Mouse (Mus musculus) thymus, postnatal 14 days (tissue): ENCODE measurements around the gene Stk4.
A peak's percentile ranks its signal among the peaks of the same experiment; 100 is the strongest.
"Not testable (repeated sequence)": the region's sequence is repeated elsewhere in the genome, so short reads cannot be mapped to it uniquely, and the experiment has no call there.

Experiments
- DNase-seq: peaks from one replicate; pipeline ENCODE4 v3.0.0; 2021

Stk4 gene

GRCm38 (mm10) chr2:164070142-164070764, at the start of gene Stk4:
TSS of gene Stk4 (plus strand) at chr2:164070322.
- peak; percentile 72 for DNase-seq

DNA sequence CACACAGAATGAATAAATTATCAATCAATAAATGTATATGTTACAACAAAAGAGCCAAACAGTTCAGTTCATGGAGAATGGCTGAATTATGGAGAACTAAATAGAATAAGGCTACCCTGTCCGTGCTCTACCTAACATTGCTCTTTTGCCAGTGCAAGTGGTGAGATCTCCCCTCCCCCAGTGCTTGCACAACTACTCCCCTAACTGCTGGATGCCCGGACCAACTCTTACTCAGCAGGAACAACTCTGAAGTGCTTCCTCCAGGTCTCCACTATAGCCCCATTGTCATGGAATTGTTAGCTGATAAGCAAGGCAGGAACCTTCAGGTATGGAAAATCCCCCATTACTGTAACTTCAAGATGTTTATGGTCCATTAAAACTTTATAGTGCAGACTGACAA, 48.0 kb upstream of the Stk4 start:
- no peak for DNase-seq

- DNase-seq, result no peak
These were observed 45.0 kb upstream of the Stk4 start, which contains the start of gene Pabpc1l for GRCm38 (mm10) chr2:164025150-164025549. TSS of gene Pabpc1l (plus strand) at chr2:164025450.

DNA sequence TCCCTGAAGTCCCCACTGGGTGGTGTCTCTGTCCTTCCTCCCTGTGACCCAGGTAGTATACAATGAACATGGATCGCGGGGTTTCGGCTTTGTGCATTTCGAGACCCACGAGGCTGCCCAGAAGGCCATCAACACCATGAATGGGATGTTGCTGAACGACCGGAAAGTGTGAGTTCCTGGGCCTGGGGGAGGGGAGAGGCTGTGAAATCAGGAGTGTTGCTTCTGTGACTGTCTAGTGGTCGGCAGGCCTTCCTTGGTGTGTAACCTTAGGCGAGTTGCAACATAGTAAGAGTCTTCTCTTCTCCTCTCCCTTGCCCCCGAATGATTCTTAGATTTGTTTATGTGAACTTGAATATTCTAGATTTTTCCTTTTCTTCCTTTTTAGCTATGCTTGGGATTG, 39.0 kb upstream of the Stk4 start:
- DNase-seq, result no peak

DNA sequence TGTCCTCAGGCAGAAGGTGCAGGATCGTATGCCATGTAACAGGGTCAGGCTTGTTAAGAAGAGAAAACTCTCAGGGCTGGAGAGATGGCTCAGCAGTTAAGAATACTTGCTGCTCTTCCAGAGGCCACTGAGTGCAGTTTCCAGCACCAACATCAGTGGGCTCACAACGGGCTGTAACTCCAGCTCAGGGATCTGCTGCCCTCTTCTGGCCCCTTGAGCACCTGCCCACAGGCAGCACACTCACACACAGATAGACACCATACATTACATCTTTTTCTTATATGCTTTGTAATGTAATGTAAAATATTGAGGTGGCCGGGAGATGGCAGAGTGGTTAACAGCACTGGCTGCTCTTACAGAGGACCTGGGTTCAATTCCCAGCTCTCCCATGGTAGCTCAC, 37.1 kb upstream of the Stk4 start:
- no peak for DNase-seq

DNA sequence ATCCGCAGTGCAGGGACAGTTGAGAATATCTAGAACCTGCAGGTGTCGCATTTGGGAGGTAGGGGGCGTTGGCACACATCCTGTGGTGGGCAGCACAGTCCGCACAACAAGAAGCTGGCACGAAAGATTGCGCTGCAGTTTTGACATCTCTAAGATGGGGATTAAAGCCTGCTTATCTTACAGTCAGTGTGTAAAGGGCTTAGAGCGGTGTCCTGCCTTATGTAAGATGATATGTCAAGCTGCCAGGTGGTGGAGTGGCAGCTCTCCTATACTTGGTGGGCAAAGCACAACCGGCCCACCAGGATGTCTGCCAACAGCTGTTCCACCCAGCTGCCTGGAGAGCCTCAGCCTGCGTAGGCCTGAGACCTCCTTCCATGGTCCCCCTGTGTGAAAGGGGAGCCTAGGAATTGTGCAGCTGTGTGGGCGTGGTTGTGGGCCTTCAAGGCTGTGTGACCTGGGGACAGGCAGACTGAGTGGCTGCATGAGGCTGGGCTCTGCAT, 33.6 kb upstream of the Stk4 start:
- DNase-seq, result peak; percentile 58

DNA sequence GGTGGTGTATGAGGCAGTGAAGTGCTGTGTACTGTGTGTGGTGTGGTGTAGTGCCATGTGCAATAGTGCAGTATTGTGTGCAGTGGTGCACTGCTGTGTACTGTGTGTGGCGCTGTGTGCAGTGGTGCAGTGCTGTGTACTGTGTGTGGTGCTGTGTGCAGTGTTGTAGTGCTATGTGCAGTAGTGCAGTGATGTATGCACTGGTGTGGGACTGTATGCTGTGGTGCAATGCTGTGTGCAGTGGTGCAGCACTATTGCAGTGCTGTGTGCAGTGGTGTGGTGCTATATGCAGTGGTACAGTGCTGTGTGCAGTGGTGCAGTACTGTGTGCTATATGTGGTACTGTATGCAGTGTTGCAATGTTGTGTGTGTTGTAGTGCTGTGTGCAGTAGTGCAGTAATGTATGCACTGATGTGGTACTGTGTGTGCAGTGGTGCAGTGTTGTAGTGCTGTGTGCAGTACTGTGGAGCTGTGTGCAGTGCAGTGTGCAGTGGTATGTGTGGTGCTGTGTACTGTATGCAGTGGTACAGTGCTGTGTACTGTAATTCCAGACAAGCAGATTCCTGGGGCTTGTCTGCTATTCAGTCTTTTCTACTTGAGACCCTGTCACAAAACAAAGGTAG, 31.6 kb upstream of the Stk4 start:
- no peak for DNase-seq

DNA sequence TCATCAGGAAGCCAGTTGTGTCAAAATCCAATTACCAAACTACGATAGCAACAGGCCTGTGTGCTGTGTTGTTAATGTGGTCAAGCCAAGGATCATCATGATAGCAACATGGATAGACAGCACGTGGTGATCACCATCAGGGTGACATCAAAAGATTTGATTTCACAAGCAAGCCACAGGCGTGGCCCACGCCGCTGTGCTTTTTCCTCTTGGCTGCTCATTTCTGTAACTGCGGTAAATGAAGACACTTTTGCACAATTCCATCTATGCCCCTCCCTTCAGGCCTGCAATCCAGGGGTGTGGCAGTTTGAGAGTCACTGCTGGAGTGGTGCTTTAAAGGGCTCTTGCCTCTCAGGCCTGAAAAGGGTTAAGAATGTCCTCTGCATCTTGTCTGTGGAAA, 29.2 kb upstream of the Stk4 start:
- DNase-seq, result no peak

DNA sequence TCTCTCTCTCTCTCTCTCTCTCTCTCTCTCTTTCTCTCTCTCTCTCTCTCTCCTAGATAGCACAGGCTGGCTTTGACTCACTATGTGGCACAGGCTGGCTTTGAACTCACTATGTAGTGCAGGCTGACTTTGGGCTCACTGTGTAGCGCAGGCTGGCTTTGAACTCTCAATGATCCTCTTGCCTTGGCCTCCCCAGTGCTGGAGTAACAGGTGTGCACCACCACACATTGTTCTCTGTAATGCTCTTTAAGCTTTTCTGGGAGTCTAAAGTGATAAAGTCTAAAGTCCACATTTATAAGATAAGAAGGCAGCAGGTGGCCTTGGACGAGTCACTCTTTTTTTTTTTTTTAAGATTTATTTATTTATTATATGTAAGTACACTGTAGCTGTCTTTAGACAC, 28.6 kb upstream of the Stk4 start:
- no peak for DNase-seq

- DNase-seq, result peak; percentile 55
These were observed 22.9 kb upstream of the Stk4 start for GRCm38 (mm10) chr2:164047197-164047690.

DNA sequence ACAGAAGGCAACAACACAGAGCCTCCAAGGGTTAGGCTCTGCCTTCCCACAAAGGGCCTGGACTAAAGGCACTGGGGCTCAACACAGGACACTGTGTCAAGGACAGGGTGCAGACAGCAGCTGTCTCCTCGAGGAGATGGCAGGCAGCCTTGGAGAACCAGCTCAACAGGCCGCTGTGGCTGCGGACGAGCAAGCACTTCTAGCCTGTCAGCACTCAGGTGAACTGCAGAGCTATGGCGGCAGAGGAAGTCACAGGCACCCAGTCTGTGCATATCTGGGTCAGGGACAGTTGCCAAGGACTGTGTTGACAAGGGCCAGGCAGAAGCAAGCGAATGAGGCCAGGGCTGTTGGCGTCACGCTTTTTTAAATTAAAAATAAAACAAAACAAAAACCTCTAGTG, 16.4 kb upstream of the Stk4 start:
- peak; percentile 53 for DNase-seq

DNA sequence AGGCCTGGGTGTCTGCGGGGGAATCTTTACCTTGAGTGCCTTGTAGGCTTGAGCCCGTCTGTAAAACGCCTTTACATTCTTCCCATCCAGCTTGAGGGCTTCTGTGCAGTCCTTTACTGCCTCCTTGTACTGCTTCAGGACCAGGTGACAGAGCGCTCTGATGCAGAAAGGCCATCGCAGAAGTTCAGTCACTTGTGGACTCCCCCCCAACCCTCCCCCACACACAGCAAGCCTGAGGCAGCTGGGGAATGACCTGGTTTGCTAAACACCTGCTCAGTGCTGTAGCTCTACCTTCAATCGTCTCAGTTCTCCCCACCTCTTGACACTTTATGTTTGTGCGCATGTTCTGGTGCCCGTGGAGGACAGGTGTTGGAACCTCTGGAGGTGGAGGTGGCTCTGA, 15.5 kb upstream of the Stk4 start:
- peak; percentile 53 for DNase-seq

DNA sequence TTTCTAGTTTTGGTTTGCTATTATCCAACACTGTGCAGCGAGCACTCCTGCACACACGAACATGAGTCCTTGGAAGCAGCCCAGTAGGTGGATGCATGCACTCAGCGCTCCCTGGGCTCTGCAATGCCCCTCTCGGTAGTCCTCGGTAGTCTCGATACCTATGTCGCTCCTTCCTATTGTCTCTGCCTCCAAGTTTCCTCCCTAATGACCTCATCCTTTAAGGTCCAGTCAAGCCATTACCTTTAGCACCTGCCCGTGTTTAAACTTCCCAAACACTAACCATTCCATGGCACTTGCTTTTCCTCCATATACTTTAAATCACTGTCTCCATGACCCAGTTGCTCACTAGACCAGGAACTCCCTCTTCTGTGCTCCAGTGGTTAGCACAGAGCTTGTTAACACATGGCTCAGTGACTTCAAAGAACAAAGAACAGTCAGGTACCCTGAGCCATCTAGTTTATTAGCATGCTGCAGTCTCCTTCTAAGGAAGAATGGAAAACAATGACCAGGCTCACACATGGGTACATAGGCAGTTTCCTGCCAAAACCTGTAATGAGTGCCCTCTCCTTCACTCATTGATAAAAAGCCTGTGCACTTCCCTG, 10.4 kb upstream of the Stk4 start:
- no peak for DNase-seq

DNA sequence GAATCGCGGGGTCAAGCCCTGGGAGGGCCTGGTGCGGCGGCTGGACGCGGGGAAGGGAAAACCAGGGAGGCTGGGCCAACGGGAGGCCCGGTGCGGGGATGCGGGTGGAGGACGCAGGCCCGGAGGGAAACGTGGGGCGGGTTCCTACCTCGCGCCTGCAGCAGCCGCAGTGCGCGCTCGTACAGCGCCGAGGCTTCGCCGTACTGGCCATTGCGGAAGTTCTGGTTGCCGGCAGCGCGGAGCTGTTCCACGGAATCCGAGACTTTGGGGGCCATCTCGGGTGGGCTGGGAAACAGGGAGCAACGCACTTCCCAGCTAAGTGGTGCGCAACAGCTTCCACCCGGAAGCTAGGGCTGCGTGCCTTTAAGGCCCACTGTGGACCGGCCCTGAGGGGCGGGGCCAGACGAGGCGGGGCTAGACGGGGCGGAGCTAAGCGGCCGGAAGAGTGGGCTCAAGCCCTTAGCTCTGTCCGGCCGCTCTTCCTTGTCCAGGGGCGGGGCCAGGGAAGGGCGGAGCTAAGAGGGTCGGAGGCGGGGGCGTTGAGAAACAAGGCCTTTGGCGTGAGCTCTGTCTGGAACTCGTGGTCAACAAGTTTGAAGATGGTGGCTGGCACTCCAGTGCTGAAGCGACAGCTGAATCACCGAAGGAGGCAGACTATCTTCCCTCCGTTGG, 779 bp downstream of the Stk4 start, which contains the start of gene Tomm34:
Gene Tomm34 (minus strand): TSS at position 405 of the 672 bp plus-strand sequence.
- peak; percentile 90 for DNase-seq

DNA sequence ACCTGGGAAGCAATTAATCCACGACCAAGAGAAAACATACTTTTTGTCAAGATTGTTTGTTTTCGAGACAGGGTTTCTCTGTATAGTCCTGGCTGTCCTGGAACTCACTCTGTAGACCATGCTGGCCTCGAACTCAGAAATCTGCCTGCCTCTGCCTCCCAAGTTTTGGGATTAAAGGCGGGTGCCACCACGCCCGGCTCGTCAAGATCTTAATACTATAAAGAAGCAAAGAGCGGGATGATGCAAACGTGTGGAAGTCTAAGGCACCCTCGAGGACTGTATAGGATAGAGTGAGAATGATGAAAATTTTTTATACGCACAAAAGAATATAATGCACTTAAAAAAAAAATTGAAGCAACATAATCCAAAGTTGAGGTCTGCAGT, 1.3 kb downstream of the Stk4 start:
- DNase-seq, result not testable (repeated sequence)

DNA sequence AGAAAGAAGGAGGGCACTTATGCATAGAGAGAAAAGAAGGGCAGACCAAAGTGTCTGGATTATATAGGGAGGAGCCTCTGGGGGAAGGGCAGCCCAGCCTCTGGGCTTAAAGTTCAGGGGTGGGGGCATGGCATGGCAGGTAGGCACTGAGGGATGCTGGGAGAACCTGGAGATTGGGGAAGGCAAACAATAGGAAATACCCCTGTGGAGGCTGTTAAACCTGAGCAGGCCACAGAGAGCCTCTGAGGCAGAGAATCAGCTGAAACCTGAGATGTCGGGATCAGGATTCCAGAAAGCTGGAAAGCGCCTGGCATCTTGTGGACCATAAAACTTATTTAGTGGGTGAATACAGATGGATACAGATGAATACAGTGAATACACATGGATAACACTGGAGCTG, 2.0 kb downstream of the Stk4 start:
- DNase-seq, result no peak

- no peak for DNase-seq
These were observed 3.0 kb downstream of the Stk4 start for GRCm38 (mm10) chr2:164073120-164073519.

GRCm38 (mm10) chr2:164073918-164074578, 3.9 kb downstream of the Stk4 start:
- peak; percentile 99 for DNase-seq

- DNase-seq, result peak; percentile 66
These were observed 5.0 kb downstream of the Stk4 start for GRCm38 (mm10) chr2:164075088-164075487.

DNA sequence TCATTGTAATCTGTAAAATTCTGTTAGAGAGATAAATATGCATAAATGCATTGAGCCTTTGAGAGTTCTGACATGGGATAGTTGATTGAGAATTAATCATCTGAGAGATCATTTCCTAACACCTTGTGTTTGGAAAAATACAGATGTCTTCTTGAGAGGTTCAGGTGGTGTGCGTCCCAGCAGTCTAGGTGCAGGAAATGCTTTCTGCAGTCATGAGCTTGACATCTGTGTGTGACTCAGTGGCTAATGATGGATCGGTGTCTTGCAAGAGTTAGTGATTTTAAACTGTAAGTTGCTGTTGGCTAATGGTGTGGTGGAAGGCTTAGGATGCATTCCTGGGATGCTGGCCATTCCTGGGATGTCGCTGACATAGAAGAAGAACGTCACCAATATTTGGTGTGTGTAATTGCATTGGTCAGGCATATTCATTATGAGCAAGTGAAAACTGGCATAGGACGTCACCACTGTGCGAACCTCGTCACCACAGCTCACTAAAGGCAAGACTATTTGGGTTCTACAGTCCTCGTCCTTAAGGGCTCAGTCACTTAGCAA, 6.8 kb downstream of the Stk4 start:
- DNase-seq, result no peak

DNA sequence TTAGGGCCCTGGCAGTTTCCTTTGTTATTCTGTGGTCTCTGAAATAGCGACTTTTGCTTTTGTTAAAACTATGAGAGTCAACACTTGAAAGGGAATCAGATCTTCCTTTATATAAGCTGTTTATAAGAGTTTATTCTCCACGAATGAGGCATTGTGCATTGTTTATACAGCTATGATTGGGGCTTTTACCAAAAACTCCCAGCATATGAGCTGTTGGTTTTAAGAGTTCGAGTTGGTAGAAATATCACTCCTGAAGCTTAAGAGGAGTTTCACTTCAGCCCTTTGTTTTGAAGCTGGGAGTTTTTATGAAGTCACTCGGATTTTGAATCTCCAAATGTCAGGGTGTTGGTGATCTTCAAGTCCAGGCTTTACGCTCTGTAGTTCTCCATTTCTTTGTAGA, 7.8 kb downstream of the Stk4 start:
- no peak for DNase-seq

- DNase-seq, result peak; percentile 84
These were observed 9.4 kb downstream of the Stk4 start for GRCm38 (mm10) chr2:164079488-164079887.

GRCm38 (mm10) chr2:164081577-164081976, 11.5 kb downstream of the Stk4 start:
- peak; percentile 68 for DNase-seq
